Mouse (Mus musculus) lung, embryonic 16.5 days (tissue): ENCODE measurements around the gene Iqsec1. TPM values are rescaled to one million over a fixed set of nuclear protein-coding genes. Genes with fewer than 3 reads are reported as not detected.

Experiments used
- ATAC-seq: fragments of 200-750 bp; cut with Nextera tagmentation; 2 replicates; pipeline ENCODE4 v1.8.0; 2017; ENCODE audit warnings: low read depth, mild to moderate bottlenecking, moderate library complexity
- H3K27ac ChIP-seq: fragments of 300-500 bp; sonication (generic); 2 replicates; pipeline ENCODE4 v1.5.1; 2014; ENCODE audit warnings: mild to moderate bottlenecking, control low read depth, low read length
- H3K27me3 ChIP-seq: fragments of 300-500 bp; sonication (generic); 2 replicates; pipeline ENCODE4 v1.6.1; 2014; ENCODE audit warnings: low read depth, low read length, mixed read lengths; ENCODE audit not compliant: control insufficient read depth, insufficient read depth
- H3K36me3 ChIP-seq: fragments of 300-500 bp; sonication (generic); 2 replicates; pipeline ENCODE4 v1.6.1; 2014; ENCODE audit warnings: low read length; ENCODE audit not compliant: control insufficient read depth, insufficient read depth
- H3K4me1 ChIP-seq: fragments of 300-500 bp; sonication (generic); replicated peaks from 2 replicates; pipeline ENCODE4 v1.6.1; 2014; ENCODE audit warnings: low read length, mixed read lengths; ENCODE audit not compliant: control insufficient read depth, insufficient read depth
- H3K4me2 ChIP-seq: fragments of 300-500 bp; sonication (generic); 2 replicates; pipeline ENCODE4 v1.6.1; 2014; ENCODE audit warnings: low read depth, low read length, control low read depth
- H3K4me3 ChIP-seq: fragments of 300-500 bp; sonication (generic); 2 replicates; pipeline ENCODE4 v1.5.1; 2014; ENCODE audit warnings: mild to moderate bottlenecking, low read length, control low read depth
- H3K9ac ChIP-seq: fragments of 300-500 bp; sonication (generic); 2 replicates; pipeline ENCODE4 v1.6.1; 2014; ENCODE audit warnings: low read length, control low read depth
- H3K9me3 ChIP-seq: fragments of 300-500 bp; sonication (generic); 2 replicates; pipeline ENCODE4 v1.6.1; 2016; ENCODE audit warnings: low read length; ENCODE audit not compliant: control insufficient read depth
- WGBS: fragments of 180-500 bp; shearing (Covaris S2); extraction: QIAGEN DNeasy Blood & Tissue Kit; methylation state at CpG from one replicate; pipeline ENCODE4 v1.1.7; 2014; 5-methylcytosine and 5-hydroxymethylcytosine counted together
- polyA plus RNA-seq: library from polyadenylated mRNA; unstranded; fragments of >200 nt; fragmentation: Nextera tagmentation; extraction: Ambion mirVana; gene quantifications from 2 replicates; pipeline ENCODE4 v1.2.1, GENCODE M21; 2015

Gene Iqsec1
- polyA plus RNA-seq, 1 experiment from 2014 or later = 11.7 TPM

DNA sequence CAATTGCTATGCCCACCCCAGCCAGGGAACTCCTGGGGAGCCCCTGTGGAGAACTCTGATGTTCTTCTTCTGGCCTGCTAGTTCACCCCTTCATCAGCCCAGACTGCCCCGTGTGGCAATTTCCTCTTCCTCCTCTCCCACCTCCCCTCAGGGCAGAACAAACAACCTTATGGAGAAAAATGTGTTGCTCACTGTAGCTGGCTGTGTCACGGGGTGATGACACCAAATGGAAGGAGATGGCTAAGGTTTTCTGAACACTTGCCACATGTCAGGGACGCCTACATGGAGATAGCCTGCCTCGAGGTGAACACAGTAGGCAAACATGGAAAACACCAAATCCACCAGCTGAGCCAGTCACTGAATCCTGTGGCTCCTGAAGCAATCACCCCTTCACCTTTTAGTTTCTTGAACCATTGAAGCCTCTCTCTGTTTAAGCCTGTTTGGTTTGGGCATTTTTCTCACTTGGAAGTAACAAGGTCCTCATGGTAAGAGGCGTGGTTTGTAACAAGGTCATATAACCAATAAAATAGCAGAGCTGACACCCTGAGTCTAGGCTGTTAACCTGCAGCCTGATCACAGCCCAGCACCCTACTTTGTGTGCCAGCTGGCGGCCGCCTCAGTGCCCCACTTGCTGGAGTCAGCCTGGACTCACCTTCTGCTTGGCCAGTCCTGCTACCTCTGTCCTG, 233.4 kb downstream of the Iqsec1 start:
- Histone ChIP-seq H3K27ac (no peak overlapping the region), H3K36me3 (no peaks in the 10 kb centered on the region), H3K4me3 (no peak overlapping the region), H3K9ac (no peak overlapping the region), H3K27me3 (no peaks in the 10 kb centered on the region), H3K4me1 (peaks cover 3% of the 10 kb centered on the region; the same call in 1 of the 2 replicates), H3K4me2 (no peak overlapping the region), H3K9me3 (no peaks in the 10 kb centered on the region)
- WGBS = 51% methylated on average over 7 of the region's 7 CpGs
- no peak; the same call in 1 of the 2 replicates for ATAC-seq

DNA sequence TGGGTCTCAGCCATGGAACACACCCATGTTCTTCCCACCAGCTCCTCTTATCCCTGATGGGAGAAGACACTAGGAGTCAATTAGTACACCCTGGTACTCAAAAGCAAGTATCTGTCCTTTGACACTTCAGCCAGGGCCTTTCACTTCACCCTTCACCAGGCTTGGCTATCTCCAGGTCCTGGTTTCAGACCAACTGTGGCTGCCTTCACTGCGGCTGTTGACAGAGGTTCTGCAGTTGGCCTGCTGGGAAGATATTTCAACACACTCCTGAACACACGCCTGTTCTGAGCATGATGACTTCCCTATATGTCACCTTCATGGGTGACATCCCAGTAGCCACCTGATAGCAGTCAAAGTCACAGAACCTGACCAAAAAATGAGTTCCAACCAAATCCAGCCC, 234.4 kb downstream of the Iqsec1 start:
- Histone ChIP-seq H3K27me3 (no peaks in the 10 kb centered on the region), H3K4me2 (no peak overlapping the region), H3K36me3 (no peaks in the 10 kb centered on the region), H3K27ac (no peak overlapping the region), H3K4me1 (peaks cover 3% of the 10 kb centered on the region; the same call in 1 of the 2 replicates), H3K4me3 (no peak overlapping the region), H3K9ac (no peak overlapping the region), H3K9me3 (no peaks in the 10 kb centered on the region)
- no peak for ATAC-seq
- 79% methylated on average over 2 of the region's 2 CpGs for WGBS

DNA sequence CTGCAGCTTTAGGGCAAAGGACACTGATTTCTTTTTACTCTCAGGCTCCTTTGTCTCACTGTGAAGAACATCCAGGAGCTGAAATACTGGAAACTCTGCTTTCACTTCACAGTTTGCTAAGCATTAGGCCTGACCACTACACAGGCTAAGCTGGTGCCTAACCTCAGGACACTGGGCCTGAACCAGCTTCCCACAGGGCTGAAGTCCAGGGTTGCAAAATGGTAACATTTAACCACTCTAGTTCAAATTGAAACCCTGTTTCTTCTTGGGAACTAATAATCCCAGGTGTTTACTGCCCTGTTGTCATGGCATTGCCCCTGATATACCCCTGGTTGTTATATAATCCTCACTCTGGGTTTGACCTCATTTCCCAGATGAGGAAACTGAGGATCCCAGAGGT, 234.8 kb downstream of the Iqsec1 start:
- ATAC-seq = no peak
- Histone ChIP-seq H3K36me3 (no peaks in the 10 kb centered on the region), H3K9me3 (no peaks in the 10 kb centered on the region), H3K4me1 (peaks cover 3% of the 10 kb centered on the region; the same call in 1 of the 2 replicates), H3K4me3 (no peak overlapping the region), H3K27ac (no peak overlapping the region), H3K4me2 (no peak overlapping the region), H3K9ac (no peak overlapping the region), H3K27me3 (no peaks in the 10 kb centered on the region)

DNA sequence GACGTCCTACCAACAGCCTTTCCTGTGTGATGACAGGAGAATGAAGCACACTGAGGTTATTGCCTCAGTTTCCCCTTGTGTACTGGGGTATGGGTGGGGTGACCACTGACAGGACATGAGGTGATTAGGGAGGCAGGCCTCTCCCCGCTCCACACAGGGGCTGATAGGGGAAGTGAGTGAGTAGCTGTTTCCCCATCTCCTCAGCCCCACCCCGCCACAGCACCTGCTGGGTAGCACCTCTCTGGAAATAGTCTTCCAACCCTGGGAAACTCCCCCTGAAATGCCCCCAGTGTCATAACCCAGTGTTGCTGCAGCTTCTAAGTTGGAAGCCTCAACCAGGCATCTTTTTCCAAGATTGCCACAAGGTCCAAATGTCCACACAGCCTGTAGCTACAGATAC, 236.9 kb downstream of the Iqsec1 start:
- no peak overlapping the region for H3K4me2 ChIP-seq
- no peak for ATAC-seq
- no peaks in the 10 kb centered on the region for H3K27me3 ChIP-seq
- no peak overlapping the region for H3K9ac ChIP-seq
- no peak overlapping the region for H3K4me3 ChIP-seq
- H3K4me1 ChIP-seq = peaks cover 3% of the 10 kb centered on the region; the same call in 1 of the 2 replicates
- H3K27ac ChIP-seq = no peak overlapping the region
- 65% methylated on average over 3 of the region's 3 CpGs for WGBS
- no peaks in the 10 kb centered on the region for H3K9me3 ChIP-seq
- H3K36me3 ChIP-seq = no peaks in the 10 kb centered on the region

DNA sequence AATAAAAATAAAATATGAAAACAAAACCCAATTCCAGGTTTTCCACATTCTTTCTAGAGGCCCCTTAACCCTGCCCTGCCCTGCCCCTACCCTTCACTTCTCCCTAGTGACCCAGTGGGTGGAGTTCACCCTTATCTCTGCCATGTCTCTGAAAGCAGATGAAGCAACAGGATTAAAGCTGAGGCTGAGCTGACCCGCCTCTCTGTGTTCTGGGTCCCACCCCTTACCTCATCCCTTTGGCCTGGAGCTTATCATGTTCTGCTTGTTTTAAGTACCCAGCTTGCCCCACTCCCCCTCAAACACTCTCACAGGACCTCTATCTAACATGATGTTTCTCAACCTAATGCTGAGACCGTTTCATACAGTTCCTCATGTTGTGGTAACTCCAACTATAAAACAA, 238.4 kb downstream of the Iqsec1 start:
- Histone ChIP-seq H3K4me3 (no peak overlapping the region), H3K4me2 (no peak overlapping the region), H3K4me1 (peaks cover 3% of the 10 kb centered on the region; the same call in 1 of the 2 replicates), H3K27me3 (no peaks in the 10 kb centered on the region), H3K36me3 (no peaks in the 10 kb centered on the region), H3K27ac (no peak overlapping the region), H3K9me3 (no peaks in the 10 kb centered on the region), H3K9ac (no peak overlapping the region)
- WGBS = 23% methylated on average over 2 of the region's 2 CpGs
- 0 out of 2 replicates have a peak, but pooled peaks have one; percentile 27 for ATAC-seq

DNA sequence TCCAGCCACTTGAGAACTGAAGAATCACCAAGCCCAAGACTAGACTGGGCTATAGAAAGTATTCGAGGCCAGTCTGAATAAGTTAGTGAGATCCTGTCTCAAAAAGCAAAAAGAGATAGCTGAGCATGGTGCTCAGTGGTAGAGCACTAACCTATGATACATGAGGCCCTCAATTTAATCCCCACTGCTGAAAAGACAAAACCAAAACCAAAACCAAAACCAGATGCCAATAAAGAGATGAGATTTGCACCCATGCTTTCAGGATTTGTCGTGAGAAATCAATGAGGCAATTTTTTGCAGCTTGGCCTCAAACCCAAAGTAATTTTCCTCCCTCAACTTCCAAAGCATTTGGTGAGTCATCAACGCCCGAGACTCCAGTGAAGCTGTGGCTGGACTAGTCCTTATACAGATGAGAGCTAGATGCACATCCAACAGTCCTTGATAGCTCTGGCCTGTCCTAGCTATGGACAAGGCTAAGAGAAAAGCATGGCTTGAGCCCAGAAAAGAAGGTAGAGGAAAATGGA, 239.0 kb downstream of the Iqsec1 start:
- H3K9ac ChIP-seq = no peak overlapping the region
- peaks cover 3% of the 10 kb centered on the region; the same call in 1 of the 2 replicates for H3K4me1 ChIP-seq
- no peaks in the 10 kb centered on the region for H3K36me3 ChIP-seq
- ATAC-seq = no peak
- 70% methylated on average over 4 of the region's 4 CpGs for WGBS
- no peak overlapping the region for H3K4me3 ChIP-seq
- no peaks in the 10 kb centered on the region for H3K27me3 ChIP-seq
- H3K4me2 ChIP-seq = no peak overlapping the region
- no peak overlapping the region for H3K27ac ChIP-seq
- no peaks in the 10 kb centered on the region for H3K9me3 ChIP-seq

DNA sequence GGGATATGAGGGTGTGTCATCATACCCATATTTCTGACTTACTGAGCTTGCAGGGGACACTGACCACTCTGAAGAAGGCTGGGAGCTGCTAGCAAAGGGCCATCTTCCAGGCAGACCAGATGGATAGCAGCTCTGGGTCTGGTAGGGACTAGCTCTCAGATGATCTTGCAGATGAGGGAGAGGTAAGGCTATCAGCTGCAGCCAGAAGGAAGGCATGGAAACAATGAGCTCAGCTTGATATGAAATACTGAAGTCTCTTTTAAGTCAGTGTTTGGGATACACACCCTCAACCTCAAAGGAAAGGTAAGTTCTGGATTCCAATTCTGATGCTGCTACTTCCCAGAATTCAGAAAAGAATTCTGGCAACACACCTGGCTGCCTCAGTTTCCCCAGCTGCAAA, 239.5 kb downstream of the Iqsec1 start:
- no peak overlapping the region for H3K4me2 ChIP-seq
- H3K4me3 ChIP-seq = no peak overlapping the region
- H3K9ac ChIP-seq = no peak overlapping the region
- H3K27ac ChIP-seq = no peak overlapping the region
- H3K9me3 ChIP-seq = no peaks in the 10 kb centered on the region
- H3K36me3 ChIP-seq = no peaks in the 10 kb centered on the region
- H3K4me1 ChIP-seq = peaks cover 3% of the 10 kb centered on the region; the same call in 1 of the 2 replicates
- no peak for ATAC-seq
- H3K27me3 ChIP-seq = no peaks in the 10 kb centered on the region

DNA sequence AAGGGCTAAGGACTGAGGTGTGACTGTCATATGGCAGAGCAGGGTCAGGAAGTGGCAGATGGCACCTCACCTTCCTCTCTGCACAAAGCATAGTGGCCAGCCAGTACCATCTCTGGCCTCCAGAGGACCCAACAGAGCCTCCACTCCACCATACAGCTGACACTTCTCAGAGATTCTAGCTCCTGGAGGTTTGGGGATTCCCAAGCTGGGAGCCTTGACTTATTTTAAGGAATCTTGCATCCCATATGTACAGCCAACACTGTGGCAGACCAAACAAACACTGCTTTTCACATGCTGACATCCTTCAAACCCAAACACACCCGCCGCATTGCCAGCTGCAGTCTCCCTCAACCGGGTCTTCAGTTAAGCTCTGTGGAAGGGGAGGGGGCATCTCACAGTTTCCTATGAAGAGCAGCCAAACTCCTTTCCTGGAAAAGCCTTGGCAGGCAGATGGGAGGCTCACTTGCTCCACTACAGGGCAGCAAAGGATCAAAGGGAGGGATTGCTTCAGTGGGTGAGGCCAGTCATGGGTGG, 242.1 kb downstream of the Iqsec1 start:
- no peaks in the 10 kb centered on the region for H3K9me3 ChIP-seq
- no peak overlapping the region for H3K4me3 ChIP-seq
- WGBS = 49% methylated on average over 3 of the region's 3 CpGs
- H3K4me1 ChIP-seq = peaks cover 3% of the 10 kb centered on the region; the same call in 1 of the 2 replicates
- ATAC-seq = peak; percentile 69
- peak overlapping the region; percentile 30; the same call in 1 of the 2 replicates for H3K27ac ChIP-seq
- H3K9ac ChIP-seq = no peak overlapping the region
- H3K4me2 ChIP-seq = no peak overlapping the region
- H3K36me3 ChIP-seq = no peaks in the 10 kb centered on the region
- no peaks in the 10 kb centered on the region for H3K27me3 ChIP-seq

DNA sequence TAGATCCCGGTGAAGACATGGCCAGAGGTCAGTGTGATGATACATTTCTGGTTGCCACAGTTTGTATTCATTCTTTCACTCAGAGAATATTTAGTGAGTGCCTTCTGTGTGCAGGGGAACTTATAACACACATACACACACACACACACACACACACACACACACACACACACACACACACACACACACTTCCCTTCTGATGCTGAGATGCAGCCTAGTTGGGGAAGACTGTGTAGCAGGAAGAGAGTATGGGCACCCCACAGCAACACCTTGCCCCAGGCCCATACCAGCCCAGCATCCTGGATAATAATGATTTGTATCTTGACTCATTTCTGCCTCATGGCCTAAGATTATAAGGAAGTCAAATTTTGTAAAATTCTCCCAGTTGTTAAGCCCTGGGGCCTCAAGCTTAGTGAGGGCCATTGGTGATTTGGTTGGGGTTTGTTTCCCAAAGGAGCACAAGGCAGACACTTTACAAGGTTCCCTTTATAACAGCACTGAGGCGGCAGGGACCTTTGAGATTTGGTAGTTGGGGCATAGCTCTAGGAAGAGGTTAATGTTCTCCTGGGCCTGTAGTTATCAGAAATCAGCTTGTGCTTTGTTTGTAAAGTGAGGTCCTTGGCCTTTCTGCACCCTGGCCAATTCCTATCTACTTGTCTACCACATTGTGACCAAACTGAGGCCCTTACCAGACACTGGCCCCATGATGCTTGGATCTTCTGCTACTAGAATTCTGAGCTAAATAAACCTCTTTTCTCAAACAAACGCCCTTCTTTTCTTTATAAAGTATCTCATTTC, 242.9 kb downstream of the Iqsec1 start:
- no peaks in the 10 kb centered on the region for H3K9me3 ChIP-seq
- H3K4me2 ChIP-seq = no peak overlapping the region
- ATAC-seq = no peak
- 59% methylated on average over 3 of the region's 3 CpGs for WGBS
- H3K27ac ChIP-seq = no peak overlapping the region
- H3K9ac ChIP-seq = no peak overlapping the region
- no peaks in the 10 kb centered on the region for H3K27me3 ChIP-seq
- H3K4me1 ChIP-seq = no peaks in the 10 kb centered on the region; the same call in 1 of the 2 replicates
- no peak overlapping the region for H3K4me3 ChIP-seq
- H3K36me3 ChIP-seq = no peaks in the 10 kb centered on the region
